Mouse (Mus musculus) forebrain, embryonic 11.5 days (tissue): ENCODE data around the gene Akap2. TPM values are rescaled to one million over a fixed set of nuclear protein-coding genes. Genes with fewer than 3 reads are reported as not detected.

Experiments used
- ATAC-seq: fragments of 200-750 bp; cut with Nextera tagmentation; replicated peaks from 2 replicates; pipeline ENCODE4 v1.8.0; 2017; ENCODE audit warnings: moderate TSS enrichment; ENCODE audit not compliant: low FRiP score
- DNase-seq: peaks from one replicate; pipeline ENCODE4 v3.0.0-alpha.2; 2017; ENCODE audit warnings: low spot score
- H3K27ac ChIP-seq: fragments of 300-500 bp; sonication (generic); 2 replicates; pipeline ENCODE4 v1.5.1; 2014; ENCODE audit warnings: low read depth, low read length
- H3K27me3 ChIP-seq: fragments of 300-500 bp; sonication (generic); 2 replicates; pipeline ENCODE4 v1.6.1; 2014; ENCODE audit warnings: mild to moderate bottlenecking, low read length, mixed read lengths; ENCODE audit not compliant: control insufficient read depth, insufficient read depth
- H3K36me3 ChIP-seq: fragments of 300-500 bp; sonication (generic); 2 replicates; pipeline ENCODE4 v1.6.1; 2014; ENCODE audit warnings: mild to moderate bottlenecking, low read length, moderate library complexity, mixed read lengths; ENCODE audit not compliant: control insufficient read depth, insufficient read depth
- H3K4me1 ChIP-seq: fragments of 300-500 bp; sonication (generic); replicated peaks from 2 replicates; pipeline ENCODE4 v1.6.1; 2014; ENCODE audit warnings: low read length, mixed read lengths; ENCODE audit not compliant: control insufficient read depth, insufficient read depth
- H3K4me2 ChIP-seq: fragments of 300-500 bp; sonication (generic); 2 replicates; pipeline ENCODE4 v1.6.1; 2014; ENCODE audit warnings: low read depth, mild to moderate bottlenecking, low read length, moderate library complexity, mixed read lengths; ENCODE audit not compliant: severe bottlenecking
- H3K4me3 ChIP-seq: fragments of 300-500 bp; sonication (generic); 2 replicates; pipeline ENCODE4 v1.5.1; 2014; ENCODE audit warnings: low read depth, low read length
- H3K9ac ChIP-seq: fragments of 300-500 bp; sonication (generic); 2 replicates; pipeline ENCODE4 v1.6.1; 2014; ENCODE audit warnings: low read length
- H3K9me3 ChIP-seq: fragments of 300-500 bp; sonication (generic); 2 replicates; pipeline ENCODE4 v1.6.1; 2016; ENCODE audit warnings: low read length, mixed read lengths; ENCODE audit not compliant: control insufficient read depth
- WGBS: fragments of 180-500 bp; shearing (Covaris S2); extraction: QIAGEN DNeasy Blood & Tissue Kit; methylation state at CpG from one replicate; pipeline ENCODE4 v1.1.7; 2014; 5-methylcytosine and 5-hydroxymethylcytosine counted together
- polyA plus RNA-seq: library from polyadenylated mRNA; unstranded; fragments of >200 nt; fragmentation: Nextera tagmentation; extraction: Ambion mirVana; gene quantifications from 2 replicates; pipeline ENCODE4 v1.2.1, GENCODE M21; 2014

Akap2 gene
- polyA plus RNA-seq, 1 experiment from 2014 or later: 15.5 TPM

DNA sequence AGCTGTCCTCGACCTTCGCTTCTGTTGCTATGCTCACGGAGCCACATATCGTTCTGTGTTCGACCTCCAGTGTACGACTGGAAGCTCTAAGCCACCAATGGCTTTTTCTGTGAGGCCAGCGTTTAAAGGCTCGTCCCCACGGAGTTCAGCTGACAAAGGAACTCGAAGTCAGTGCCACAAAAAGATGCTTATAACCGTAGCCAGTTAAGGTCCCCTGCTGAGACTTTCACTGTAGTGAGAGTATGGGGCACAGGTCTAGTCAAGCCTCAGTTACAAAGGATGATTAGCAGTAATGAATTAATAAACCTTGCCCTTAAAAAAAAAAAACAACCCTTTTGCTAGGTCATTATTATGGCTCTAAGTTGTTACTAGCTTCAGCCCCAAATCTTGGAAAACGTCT is 37.3 kb upstream of the Akap2 start:
- H3K27me3 ChIP-seq: no peaks in the 10 kb centered on the region
- no peak overlapping the region for H3K4me3 ChIP-seq
- no peaks in the 10 kb centered on the region for H3K36me3 ChIP-seq
- H3K9me3 ChIP-seq: no peaks in the 10 kb centered on the region
- DNase-seq (no peak), ATAC-seq (no peak)
- peaks cover 2% of the 10 kb centered on the region; the same call in 1 of the 2 replicates for H3K4me1 ChIP-seq
- no peak overlapping the region for H3K27ac ChIP-seq
- no peak overlapping the region for H3K9ac ChIP-seq
- H3K4me2 ChIP-seq: no peak overlapping the region
- 72% methylated on average over 12 of the region's 12 CpGs for WGBS

DNA sequence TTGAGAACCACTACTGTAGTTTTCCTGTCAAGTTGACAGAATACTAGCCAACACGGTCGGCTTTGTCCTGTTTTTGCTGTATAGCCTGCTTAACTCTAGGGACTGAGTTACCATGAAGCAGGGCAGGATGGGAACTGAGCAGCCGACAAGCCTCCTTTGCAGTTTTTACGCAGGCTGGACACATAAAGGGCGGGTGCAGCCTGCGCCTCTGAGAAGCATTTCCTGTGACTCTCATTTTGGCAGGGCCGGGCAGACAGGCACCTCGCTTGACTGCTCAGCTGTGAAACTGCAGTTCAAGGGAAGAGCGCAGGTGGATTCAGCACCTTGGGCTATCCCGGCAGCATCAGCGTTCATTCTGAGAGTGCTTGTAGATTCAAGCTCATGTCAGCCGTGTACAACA is 35.9 kb upstream of the Akap2 start:
- H3K9ac ChIP-seq: no peak overlapping the region
- 70% methylated on average over 12 of the region's 12 CpGs for WGBS
- H3K4me2 ChIP-seq: no peak overlapping the region
- no peak overlapping the region for H3K4me3 ChIP-seq
- no peaks in the 10 kb centered on the region for H3K9me3 ChIP-seq
- H3K27ac ChIP-seq: no peak overlapping the region
- H3K27me3 ChIP-seq: no peaks in the 10 kb centered on the region
- no peaks in the 10 kb centered on the region for H3K4me1 ChIP-seq
- ATAC-seq: no peak
- no peaks in the 10 kb centered on the region for H3K36me3 ChIP-seq
- DNase-seq: no peak

DNA sequence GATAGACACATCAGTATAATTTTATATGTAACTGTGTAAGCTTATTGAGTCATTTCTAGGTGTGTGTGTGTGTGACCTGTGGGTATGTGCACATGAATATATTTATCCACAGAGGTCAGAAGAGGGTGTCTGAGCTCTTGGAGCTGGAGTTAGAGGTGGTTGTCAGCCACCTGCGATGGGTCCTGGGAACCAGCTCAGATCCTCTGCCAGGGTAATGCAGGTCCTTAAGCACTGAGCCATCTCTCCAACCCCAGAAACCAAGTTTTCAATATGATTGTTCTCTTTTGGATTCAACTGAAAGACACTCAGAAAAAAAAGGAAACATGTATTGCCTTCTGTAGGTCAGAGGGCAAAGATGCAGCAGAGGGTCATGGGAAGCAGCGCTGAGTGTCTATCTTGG is 35.1 kb upstream of the Akap2 start:
- no peaks in the 10 kb centered on the region for H3K27me3 ChIP-seq
- no peak overlapping the region for H3K4me2 ChIP-seq
- no peak for ATAC-seq
- H3K4me3 ChIP-seq: no peak overlapping the region
- 95% methylated on average over 2 of the region's 2 CpGs for WGBS
- H3K9ac ChIP-seq: no peak overlapping the region
- H3K27ac ChIP-seq: no peak overlapping the region
- no peak for DNase-seq
- H3K4me1 ChIP-seq: no peaks in the 10 kb centered on the region
- no peaks in the 10 kb centered on the region for H3K36me3 ChIP-seq
- H3K9me3 ChIP-seq: no peaks in the 10 kb centered on the region

DNA sequence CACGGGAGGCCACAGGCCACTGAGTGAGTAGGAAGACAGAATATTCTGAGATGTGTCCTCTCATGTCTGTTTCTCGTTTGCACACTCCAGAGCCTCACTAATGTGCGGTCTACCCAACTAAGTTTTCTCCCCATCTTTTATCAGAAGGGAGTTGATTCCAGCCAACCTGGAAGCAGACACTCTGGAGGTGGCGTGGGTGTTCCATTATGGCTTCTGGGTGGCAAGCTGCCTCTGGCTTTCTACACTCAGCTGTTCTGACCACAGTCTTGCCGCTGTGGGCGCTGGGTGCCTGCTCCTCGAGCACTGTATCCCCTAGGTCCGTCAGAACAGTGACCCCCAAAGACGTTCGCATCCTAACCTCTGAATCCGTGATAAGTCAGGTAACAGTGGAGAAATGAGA is 34.5 kb upstream of the Akap2 start:
- Histone ChIP-seq H3K36me3 (no peaks in the 10 kb centered on the region), H3K4me2 (no peak overlapping the region), H3K4me1 (no peaks in the 10 kb centered on the region), H3K27me3 (no peaks in the 10 kb centered on the region), H3K4me3 (no peak overlapping the region), H3K27ac (no peak overlapping the region), H3K9ac (no peak overlapping the region), H3K9me3 (no peaks in the 10 kb centered on the region)
- 87% methylated on average over 11 of the region's 11 CpGs for WGBS
- DNase-seq: no peak
- ATAC-seq: no peak

DNA sequence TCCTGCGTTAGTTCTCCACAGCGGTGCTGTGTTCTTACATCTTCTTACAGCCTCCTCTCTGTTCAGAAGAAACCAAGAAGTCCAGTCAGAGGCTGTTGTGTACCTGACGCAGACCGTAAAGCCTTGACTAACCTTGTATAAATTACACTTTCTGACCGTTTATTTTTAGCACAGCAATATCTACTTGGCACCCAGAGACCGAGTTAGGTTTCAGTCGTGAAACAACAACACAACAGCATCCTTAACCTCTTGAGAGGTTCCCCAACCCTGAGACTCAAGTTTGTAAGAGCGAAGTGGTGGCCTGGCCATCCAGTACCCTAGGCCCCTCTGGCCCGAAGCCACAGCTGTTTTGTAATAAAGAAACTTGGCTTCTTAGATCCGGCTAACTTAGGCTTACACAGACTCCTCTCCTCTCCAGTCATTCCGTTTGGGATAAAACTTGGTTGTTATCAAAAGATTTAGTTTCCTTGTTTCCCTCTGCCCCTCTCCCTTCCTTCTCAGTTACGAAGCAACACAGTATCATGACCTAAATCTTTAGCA is 32.7 kb upstream of the Akap2 start:
- Histone ChIP-seq H3K4me2 (no peak overlapping the region), H3K9me3 (no peaks in the 10 kb centered on the region), H3K4me1 (0 out of 2 replicates have a peak, but pooled peaks cover 3% of the 10 kb centered on the region), H3K4me3 (no peak overlapping the region), H3K36me3 (no peaks in the 10 kb centered on the region), H3K27me3 (no peaks in the 10 kb centered on the region), H3K27ac (no peak overlapping the region), H3K9ac (no peak overlapping the region)
- no peak for ATAC-seq
- DNase-seq: no peak
- 84% methylated on average over 12 of the region's 12 CpGs for WGBS

DNA sequence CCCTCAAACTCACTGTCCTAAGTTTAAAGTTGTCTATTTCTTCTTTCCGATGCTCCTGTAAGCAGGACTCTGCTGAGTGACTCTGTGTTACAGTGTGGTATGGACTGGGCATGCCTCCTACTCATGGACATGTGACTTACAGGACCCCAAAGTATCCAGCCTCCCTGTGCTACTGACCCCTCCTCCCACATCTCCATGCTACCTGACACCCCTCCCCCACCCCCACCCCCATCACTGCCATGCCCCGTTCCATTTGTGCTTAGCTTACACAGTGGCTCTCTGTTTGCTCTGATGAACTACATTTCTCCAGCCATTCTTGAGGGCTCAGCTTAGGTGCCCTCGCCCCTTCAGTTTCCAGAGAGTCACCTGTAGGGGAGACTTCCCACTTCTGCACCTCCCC is 30.7 kb upstream of the Akap2 start:
- WGBS: 74% methylated on average over 3 of the region's 3 CpGs
- no peak for DNase-seq
- no peak overlapping the region for H3K9ac ChIP-seq

DNA sequence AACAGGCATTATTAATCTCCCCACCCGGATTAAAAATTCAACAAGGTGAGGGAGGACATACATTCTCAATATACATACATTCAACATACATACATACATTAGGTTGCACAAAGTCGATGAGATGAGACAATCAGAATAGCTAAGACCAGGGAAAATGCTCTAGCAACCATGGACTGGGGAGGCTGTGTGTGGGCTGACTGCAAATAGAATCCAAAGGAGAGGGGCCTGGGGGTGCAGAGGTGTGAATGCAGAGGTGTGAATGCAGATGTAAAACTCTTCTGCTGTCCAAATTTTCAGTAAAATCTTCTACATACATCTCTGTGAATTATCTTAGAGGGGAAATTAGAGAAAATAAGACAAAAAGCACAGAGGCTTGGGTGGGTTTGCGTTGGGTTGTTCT is 29.9 kb upstream of the Akap2 start:
- 0 out of 2 replicates have a peak, but pooled peaks cover 3% of the 10 kb centered on the region for H3K4me1 ChIP-seq
- no peaks in the 10 kb centered on the region for H3K36me3 ChIP-seq
- H3K27me3 ChIP-seq: no peaks in the 10 kb centered on the region
- no peaks in the 10 kb centered on the region for H3K9me3 ChIP-seq
- no peak overlapping the region for H3K9ac ChIP-seq
- no peak for DNase-seq
- no peak overlapping the region for H3K27ac ChIP-seq
- 87% methylated on average over 3 of the region's 3 CpGs for WGBS
- no peak overlapping the region for H3K4me3 ChIP-seq
- H3K4me2 ChIP-seq: no peak overlapping the region
- no peak for ATAC-seq

More for the DNA sequence above, 30.7 kb upstream of the Akap2 start:
- no peak overlapping the region for H3K27ac ChIP-seq
- no peak for ATAC-seq
- no peaks in the 10 kb centered on the region for H3K36me3 ChIP-seq
- H3K4me3 ChIP-seq: no peak overlapping the region
- H3K4me1 ChIP-seq: 0 out of 2 replicates have a peak, but pooled peaks cover 3% of the 10 kb centered on the region
- no peak overlapping the region for H3K4me2 ChIP-seq
- no peaks in the 10 kb centered on the region for H3K9me3 ChIP-seq
- H3K27me3 ChIP-seq: no peaks in the 10 kb centered on the region

DNA sequence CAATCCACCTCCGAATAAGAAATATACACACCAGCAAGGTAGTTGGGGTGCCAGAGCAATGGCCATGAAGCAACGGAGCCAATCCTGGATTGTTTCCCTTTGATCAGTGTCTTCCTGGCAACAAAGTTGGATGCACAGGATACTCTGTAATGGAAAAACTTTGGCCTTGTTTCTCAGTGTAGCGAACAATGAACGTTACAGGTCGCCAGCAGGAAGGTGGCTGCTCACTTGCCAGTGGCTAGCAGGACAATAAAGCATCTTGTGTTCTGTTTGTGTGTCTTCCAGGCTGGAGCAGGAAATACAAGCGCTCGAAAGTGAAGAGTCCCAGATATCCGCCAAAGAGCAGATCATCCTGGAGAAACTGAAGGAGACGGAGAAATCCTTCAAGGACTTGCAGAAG is 29.3 kb upstream of the Akap2 start:
- no peaks in the 10 kb centered on the region for H3K36me3 ChIP-seq
- no peak overlapping the region for H3K4me3 ChIP-seq
- 82% methylated on average over 9 of the region's 9 CpGs for WGBS
- ATAC-seq (no peak), DNase-seq (no peak)
- 0 out of 2 replicates have a peak, but pooled peaks cover 3% of the 10 kb centered on the region for H3K4me1 ChIP-seq
- no peaks in the 10 kb centered on the region for H3K27me3 ChIP-seq
- H3K9me3 ChIP-seq: no peaks in the 10 kb centered on the region
- no peak overlapping the region for H3K9ac ChIP-seq
- no peak overlapping the region for H3K4me2 ChIP-seq
- no peak overlapping the region for H3K27ac ChIP-seq

DNA sequence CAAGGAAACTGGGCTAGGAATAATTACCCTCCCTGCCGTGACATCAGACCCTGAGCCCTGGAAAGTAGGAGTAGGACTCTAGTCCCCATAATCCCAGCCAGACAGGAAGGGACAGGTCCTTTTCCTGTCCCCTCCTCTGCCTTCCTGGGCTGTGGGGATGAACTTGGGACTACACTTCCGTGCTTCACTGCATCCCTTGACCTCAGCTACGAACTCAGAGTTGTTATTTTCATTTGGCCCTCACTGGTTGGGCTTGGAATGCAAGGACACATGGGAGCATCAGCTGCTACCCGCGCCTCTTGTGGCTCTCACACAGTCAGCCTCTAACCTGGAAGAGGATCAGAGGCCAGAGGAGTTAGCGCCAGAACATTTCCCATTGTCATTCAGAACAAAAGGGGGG is 27.5 kb upstream of the Akap2 start:
- Histone ChIP-seq H3K4me1 (0 out of 2 replicates have a peak, but pooled peaks cover 3% of the 10 kb centered on the region), H3K27me3 (no peaks in the 10 kb centered on the region), H3K27ac (no peak overlapping the region), H3K36me3 (no peaks in the 10 kb centered on the region), H3K9me3 (no peaks in the 10 kb centered on the region), H3K9ac (no peak overlapping the region), H3K4me3 (no peak overlapping the region), H3K4me2 (no peak overlapping the region)
- WGBS: 79% methylated on average over 6 of the region's 6 CpGs
- no peak for DNase-seq
- no peak for ATAC-seq
